In the genomic region with DNA sequence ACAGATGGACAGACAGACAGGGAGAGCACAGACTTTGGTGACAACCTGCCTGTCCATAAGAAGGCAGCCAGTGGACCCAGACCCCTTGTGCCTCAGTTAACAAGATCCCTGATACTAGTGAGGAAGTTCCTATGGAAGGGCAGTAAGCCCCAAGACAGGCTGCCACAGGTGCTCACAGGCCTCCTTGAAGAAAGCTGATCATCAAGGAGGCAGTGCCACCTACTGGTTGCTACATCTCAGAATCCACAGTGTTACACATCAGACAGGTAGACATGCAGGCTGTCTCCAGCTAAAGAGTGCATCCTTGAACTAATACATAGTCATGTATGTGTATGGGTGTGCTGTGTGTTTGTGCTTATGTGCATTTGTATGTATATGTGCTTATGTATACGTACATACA, we compare ENCODE assay signal across 8 mouse cellular contexts. TPM values are rescaled to one million over a fixed set of nuclear protein-coding genes. Genes with fewer than 3 reads are reported as not detected.
DNase-seq lines count a peak whose midpoint lies in the region; ATAC-seq lines count a peak whose summit lies in the region.

No protein-coding gene starts in this region.

- peaks cover 42% of the 10 kb centered on the region for H3K36me3 ChIP-seq in kidney, embryonic 14.5 days (ENCODE audit: control insufficient read depth, insufficient read depth, low read length)
- H3K36me3 ChIP-seq in liver, embryonic 13.5 days: peaks cover 79% of the 10 kb centered on the region

- no peak overlapping the region for H3K9ac ChIP-seq in kidney, embryonic 14.5 days (ENCODE audit: low read depth, low read length)
- H3K9ac ChIP-seq in liver, embryonic 13.5 days: no peak overlapping the region

- H3K4me1 ChIP-seq in kidney, embryonic 14.5 days (ENCODE audit: control insufficient read depth, insufficient read depth, low read length): no peaks in the 10 kb centered on the region
- no peaks in the 10 kb centered on the region for H3K4me1 ChIP-seq in liver, embryonic 13.5 days (replicated peaks)

- no peaks in the 10 kb centered on the region for H3K27me3 ChIP-seq in kidney, embryonic 14.5 days (ENCODE audit: control insufficient read depth, insufficient read depth, low read length)
- no peaks in the 10 kb centered on the region for H3K27me3 ChIP-seq in liver, embryonic 13.5 days

- WGBS in kidney, embryonic 14.5 days: 89% methylated on average over 1 of the region's 1 CpGs
- 68% methylated on average over 1 of the region's 1 CpGs for WGBS in liver, embryonic 13.5 days (ENCODE audit: insufficient replicate concordance)

- no peak overlapping the region for H3K4me3 ChIP-seq in kidney, embryonic 14.5 days (ENCODE audit: low read length)
- no peak overlapping the region for H3K4me3 ChIP-seq in liver, embryonic 13.5 days (replicated peaks)

- DNase-seq in urinary bladder, postnatal 25 days (ENCODE audit: low spot score): peak; percentile 22
- DNase-seq in urinary bladder, postnatal 10 days (ENCODE audit: low spot score): no peak
- peak; percentile 33 for DNase-seq in cerebellum, adult 8-10 months
- DNase-seq in frontal cortex, postnatal 10 days (ENCODE audit: low spot score in 2 of 2): peak; percentile 29 to 63
- DNase-seq in liver, embryonic 13.5 days: peak; percentile 8
- peak; percentile 86 for DNase-seq in thymus, postnatal 25 days

- no peaks in the 10 kb centered on the region for H3K9me3 ChIP-seq in kidney, embryonic 14.5 days (ENCODE audit: control insufficient read depth, low read length)
- no peaks in the 10 kb centered on the region for H3K9me3 ChIP-seq in liver, embryonic 13.5 days (replicated peaks)

- no peak overlapping the region for H3K27ac ChIP-seq in kidney, embryonic 14.5 days (ENCODE audit: low read depth, low read length)
- H3K27ac ChIP-seq in liver, embryonic 13.5 days: no peak overlapping the region

- ATAC-seq in kidney, embryonic 14.5 days (ENCODE audit: low FRiP score, low TSS enrichment): peak; percentile 46; the same call in 1 of the 2 replicates
- peak; percentile 36; the same call in 1 of the 2 replicates for ATAC-seq in liver, embryonic 13.5 days (ENCODE audit: low read depth)
- ATAC-seq in neutrophil, adult 5-6 weeks (ENCODE audit: extremely low read depth, insufficient number of reproducible peaks, low FRiP score, poor library complexity, severe bottlenecking): peak; percentile 35; the same call in 1 of the 2 replicates

- no peak overlapping the region for H3K4me2 ChIP-seq in kidney, embryonic 14.5 days (replicated peaks; ENCODE audit: low read depth, low read length)
- H3K4me2 ChIP-seq in liver, embryonic 13.5 days: no peak overlapping the region

RNA-seq across cellular contexts. Expression of gene Mad1l1, which starts 29.2 kb away (rescaled TPM):
- polyA plus RNA-seq in kidney, embryonic 14.5 days (2014; fragmentation: Nextera tagmentation; extraction: Ambion mirVana): 37.0 and 47.4 TPM in 2 replicates
- polyA plus RNA-seq in liver, embryonic 13.5 days (2015; fragmentation: Nextera tagmentation; extraction: Ambion mirVana): 24.8 and 25.9 TPM in 2 replicates
- total RNA-seq in neutrophil, adult 5-6 weeks (2017): 32.5 and 38.8 TPM in 2 replicates

RNA-seq across cellular contexts. Expression of gene Nudt1, which starts 29.3 kb away (rescaled TPM):
- 53.7 and 61.4 TPM in 2 replicates for polyA plus RNA-seq in kidney, embryonic 14.5 days (2014; fragmentation: Nextera tagmentation; extraction: Ambion mirVana)
- 34.8 and 35.5 TPM in 2 replicates for polyA plus RNA-seq in liver, embryonic 13.5 days (2015; fragmentation: Nextera tagmentation; extraction: Ambion mirVana)
- 3.7 and 4.1 TPM in 2 replicates for total RNA-seq in neutrophil, adult 5-6 weeks (2017)

RNA-seq across cellular contexts. Expression of gene Mrm2, which starts 39.5 kb away (rescaled TPM):
- polyA plus RNA-seq in kidney, embryonic 14.5 days (2014; fragmentation: Nextera tagmentation; extraction: Ambion mirVana): 19.5 and 22.0 TPM in 2 replicates
- polyA plus RNA-seq in liver, embryonic 13.5 days (2015; fragmentation: Nextera tagmentation; extraction: Ambion mirVana): 12.4 and 13.0 TPM in 2 replicates
- 4.0 and 5.4 TPM in 2 replicates for total RNA-seq in neutrophil, adult 5-6 weeks (2017)
